Mouse (Mus musculus): Measurements from ENCODE around the gene Twnk. TPM values are rescaled to one million over a fixed set of nuclear protein-coding genes. Genes with fewer than 3 reads are reported as not detected.

The Twnk gene
- total and polyA plus RNA-seq, 3 experiments, result 12.4 to 30.1 (median 18.9) TPM

- DNase-seq (ENCODE audit: extremely low read depth), result peak; percentile 98
- peak overlapping the region; percentile 52 to 89 (median 83) for H3K4me3 ChIP-seq (replicated peaks in 1 of 3; ENCODE audit: low read depth in 2 of 3, low read length in 2 of 3, poor library complexity in 1 of 3)
- in situ Hi-C loops (cut with MboI; ENCODE audit: low pct_ligation_motif_present, low pct_unique_long_range_greater_than_20kb, low sequenced_read_pairs) (loop anchor here (10.0 kb wide), 1 partner anchor 97 kb away; the partner anchor contains the start of gene Tlx1), dilution Hi-C loops (cut with MboI; ENCODE audit: extremely low pct_ligation_motif_present, extremely low pct_unique_long_range_greater_than_20kb, low sequenced_read_pairs) (no loop called here)
- H3K9me3 ChIP-seq (replicated peaks; ENCODE audit: low read length), result no peaks in the 10 kb centered on the region
- H3K27me3 ChIP-seq (replicated peaks), result no peaks in the 10 kb centered on the region
- H3K36me3 ChIP-seq (replicated peaks in 1 of 2; ENCODE audit: control insufficient read depth in 1 of 2, insufficient read depth in 1 of 2, low read length in 1 of 2), result peaks cover 8 to 19% of the 10 kb centered on the region in 2 experiments
- peak overlapping the region; percentile 78 for H3K4me2 ChIP-seq (ENCODE audit: insufficient read depth, low read depth, poor library complexity, severe bottlenecking)
- no peak for TF ChIP-seq RAD21 (IDR thresholded peaks at IDR 0.05; ENCODE audit: low read depth, low read length)
- no peak for TF ChIP-seq CTCF (conservative IDR thresholded peaks at IDR 0.05 in 1 of 2, IDR thresholded peaks at IDR 0.05 in 1 of 2; ENCODE audit: low read depth in 2 of 2, low read length in 2 of 2)
- no peak for TF ChIP-seq E2F4 (IDR thresholded peaks at IDR 0.05; ENCODE audit: insufficient replicate concordance, low read depth, low read length)
- peak; percentile 93 for TF ChIP-seq CHD2 (IDR thresholded peaks at IDR 0.05; ENCODE audit: low read length)
- no peak for TF ChIP-seq JUND (conservative IDR thresholded peaks at IDR 0.05; ENCODE audit: low read depth, low read length)
- no peak for TF ChIP-seq UBTF (IDR thresholded peaks at IDR 0.05; ENCODE audit: low read depth, low read length)
- TF ChIP-seq TBP (conservative IDR thresholded peaks at IDR 0.05; ENCODE audit: low read depth, low read length), result peak; percentile 66; the same call in 1 of the 2 replicates
- no peak for TF ChIP-seq ZC3H11A (IDR thresholded peaks at IDR 0.05; ENCODE audit: low read depth, low read length)
- peak; percentile 53; the same call in 1 of the 2 replicates for TF ChIP-seq MEF2A (IDR thresholded peaks at IDR 0.05; ENCODE audit: borderline replicate concordance, low read depth, low read length)
- peak; percentile 83; the same call in 1 of the 2 replicates for TF ChIP-seq POLR2AphosphoS2 (IDR thresholded peaks at IDR 0.05; ENCODE audit: low read depth, low read length)
- TF ChIP-seq GABPA (IDR thresholded peaks at IDR 0.05; ENCODE audit: insufficient replicate concordance, low read depth, low read length), result no peak
- no peak for TF ChIP-seq IRF4 (IDR thresholded peaks at IDR 0.05; ENCODE audit: low read depth, low read length)
- TF ChIP-seq MAFK (IDR thresholded peaks at IDR 0.05; ENCODE audit: insufficient replicate concordance, low read length), result no peak
- no peak; the same call in 1 of the 2 replicates for TF ChIP-seq MAZ (IDR thresholded peaks at IDR 0.05; ENCODE audit: low read depth, low read length)
- TF ChIP-seq JUN (IDR thresholded peaks at IDR 0.05; ENCODE audit: insufficient read depth, low read depth, low read length), result no peak; the same call in 1 of the 2 replicates
- TF ChIP-seq ELF1 (IDR thresholded peaks at IDR 0.05; ENCODE audit: low read depth, low read length), result peak; percentile 92
- no peak for TF ChIP-seq USF2 (conservative IDR thresholded peaks at IDR 0.05; ENCODE audit: low read depth, low read length)
- no peak for TF ChIP-seq MYC (IDR thresholded peaks at IDR 0.05; ENCODE audit: low read depth, low read length)
- peak; percentile 77 for TF ChIP-seq POLR2A (IDR thresholded peaks at IDR 0.05; ENCODE audit: low read depth, low read length)
- peak; percentile 71 for TF ChIP-seq TCF12 (IDR thresholded peaks at IDR 0.05; ENCODE audit: low read depth, low read length)
- peak; percentile 56; the same call in 1 of the 2 replicates for TF ChIP-seq SIN3A (IDR thresholded peaks at IDR 0.05; ENCODE audit: low read length)
- TF ChIP-seq PAX5 (IDR thresholded peaks at IDR 0.05; ENCODE audit: low read length), result no peak
- TF ChIP-seq RCOR1 (conservative IDR thresholded peaks at IDR 0.05; ENCODE audit: low read depth, low read length), result no peak
- no peak for TF ChIP-seq NRF1 (IDR thresholded peaks at IDR 0.05; ENCODE audit: low read depth, low read length)
- no peak for TF ChIP-seq ZKSCAN1 (IDR thresholded peaks at IDR 0.05; ENCODE audit: borderline replicate concordance, low read depth, low read length)
- no peak for TF ChIP-seq EP300 (IDR thresholded peaks at IDR 0.05; ENCODE audit: low read length)
- peak; percentile 26; the same call in 1 of the 2 replicates for TF ChIP-seq CHD1 (IDR thresholded peaks at IDR 0.05; ENCODE audit: low read depth, low read length)
- TF ChIP-seq BHLHE40 (IDR thresholded peaks at IDR 0.05; ENCODE audit: low read depth, low read length), result peak; percentile 38; the same call in 1 of the 2 replicates
- TF ChIP-seq USF1 (IDR thresholded peaks at IDR 0.05; ENCODE audit: low read depth, low read length), result no peak
- 0 out of 2 replicates have a peak, but pooled peaks have one; percentile 29 for TF ChIP-seq ETS1 (conservative IDR thresholded peaks at IDR 0.05; ENCODE audit: low read depth, low read length)
- TF ChIP-seq MXI1 (IDR thresholded peaks at IDR 0.05; ENCODE audit: low read depth, low read length), result peak; percentile 38; the same call in 1 of the 2 replicates
- TF ChIP-seq KAT2A (IDR thresholded peaks at IDR 0.05; ENCODE audit: insufficient replicate concordance, low read length), result no peak
- no peak for TF ChIP-seq MAX (IDR thresholded peaks at IDR 0.05; ENCODE audit: low read length)
- peak; percentile 64 for TF ChIP-seq ZMIZ1 (IDR thresholded peaks at IDR 0.05; ENCODE audit: low read depth, low read length)
- no peak for TF ChIP-seq SMC3 (IDR thresholded peaks at IDR 0.05; ENCODE audit: low read depth, low read length)
- no peak for TF ChIP-seq ZNF384 (IDR thresholded peaks at IDR 0.05; ENCODE audit: low read depth, low read length)
- TF ChIP-seq NELFE (IDR thresholded peaks at IDR 0.05; ENCODE audit: low read depth, low read length), result 0 out of 2 replicates have a peak, but pooled peaks have one; percentile 66
- TF ChIP-seq HCFC1 (IDR thresholded peaks at IDR 0.05; ENCODE audit: low read depth, low read length), result peak; percentile 66
- H3K27ac ChIP-seq (ENCODE audit: insufficient read depth, low read depth), result peak overlapping the region; percentile 35; the same call in 1 of the 2 replicates
- peak overlapping the region; percentile 94 for H3K9ac ChIP-seq (ENCODE audit: insufficient read depth, low read depth)
- H3K4me1 ChIP-seq (ENCODE audit: control insufficient read depth in 1 of 2, insufficient read depth in 2 of 2), result peaks cover 0 to 16% of the 10 kb centered on the region in 2 experiments; a peak in 3 of 4 replicates
- no peaks in the 10 kb centered on the region; the same call in 1 of the 2 replicates for H3K79me2 ChIP-seq (replicated peaks; ENCODE audit: control insufficient read depth, extremely low read depth, insufficient read depth, poor library complexity, severe bottlenecking)
Measured at GRCm38 (mm10) chr19:45058113-45058839, 52.8 kb downstream of the Twnk start.
